Mouse (Mus musculus) cerebral cortex, adult 2 months (tissue): ENCODE results near the gene Mbtd1.

Source experiments
- WGBS: fragments of 180-500 bp; shearing (Covaris S2); methylation state at CpG from one replicate; pipeline ENCODE4 v1.1.7; 2018; 5-methylcytosine and 5-hydroxymethylcytosine counted together

The Mbtd1 gene

DNA sequence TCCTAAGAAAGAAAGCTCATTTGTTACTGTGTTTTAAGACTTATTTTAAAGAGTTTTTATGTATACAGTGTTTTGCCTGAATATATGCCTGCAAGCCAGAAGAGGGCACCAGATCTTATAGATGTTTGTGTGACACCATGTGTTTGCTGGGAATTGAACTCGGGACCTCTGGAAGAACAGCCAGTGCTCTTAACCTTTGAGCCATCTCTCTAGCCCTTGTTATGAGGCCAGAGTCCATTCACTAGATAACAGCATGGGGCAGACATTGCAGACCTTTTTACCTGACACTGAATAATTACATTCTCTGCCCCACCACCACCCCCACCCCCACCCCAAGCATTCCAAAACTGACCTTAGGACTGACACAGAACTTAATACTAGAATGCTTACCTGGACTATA is 64.4 kb downstream of the Mbtd1 start:
- WGBS, result 63% methylated on average over 1 of the region's 1 CpGs

DNA sequence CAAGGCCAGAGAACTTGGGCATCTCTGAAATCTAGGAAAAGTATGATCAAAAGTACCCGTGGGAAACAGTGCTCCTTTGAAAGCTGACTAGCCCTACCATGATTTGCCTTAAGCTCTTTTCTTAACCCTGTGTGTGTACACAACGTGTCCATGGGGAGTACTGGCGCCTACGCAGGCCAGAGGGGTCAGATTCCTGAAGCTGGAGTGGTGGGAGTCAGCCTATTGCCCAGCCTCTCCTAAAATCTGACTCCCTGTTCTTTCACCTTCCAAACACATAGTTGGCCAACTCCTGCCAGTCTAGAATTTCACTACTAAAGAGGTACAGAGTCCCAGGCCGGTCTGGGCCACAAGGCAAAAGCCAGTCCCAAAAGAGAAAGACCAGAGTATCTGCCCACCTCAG is 66.7 kb downstream of the Mbtd1 start:
- WGBS, result 77% methylated on average over 5 of the region's 5 CpGs

- WGBS, result 43% methylated on average over 13 of the region's 13 CpGs
These were observed 69.1 kb downstream of the Mbtd1 start for GRCm38 (mm10) chr11:93954738-93955255.

- WGBS, result under 1% methylated on average over 67 of the region's 67 CpGs
These were observed 69.9 kb downstream of the Mbtd1 start for GRCm38 (mm10) chr11:93955256-93956150.

DNA sequence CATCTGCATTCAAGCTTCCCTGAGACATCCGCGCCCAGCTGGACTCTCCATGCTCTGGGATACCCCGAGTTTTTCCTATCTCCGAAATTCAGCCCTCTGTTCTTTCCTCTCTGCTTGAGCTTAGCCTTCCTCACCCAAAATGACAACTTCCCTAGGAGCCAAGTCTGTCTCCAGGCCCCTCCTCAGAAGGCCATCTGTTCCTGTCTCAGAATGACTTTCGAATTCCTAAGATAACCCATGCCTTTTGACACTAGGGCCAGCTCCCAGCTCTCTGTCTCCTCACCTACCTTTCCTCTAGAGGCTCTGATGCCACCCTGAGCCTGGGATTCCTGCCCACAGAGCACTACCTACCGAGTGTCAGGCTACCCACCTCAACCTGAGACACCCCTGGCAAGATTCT is 70.5 kb downstream of the Mbtd1 start, which contains the start of gene Nme2:
Gene Nme2, minus strand, starts transcription at position 101 of the 400 bp plus-strand sequence.
- 2% methylated on average over 6 of the region's 6 CpGs for WGBS

- 93% methylated on average over 2 of the region's 2 CpGs for WGBS
These were observed 71.4 kb downstream of the Mbtd1 start for GRCm38 (mm10) chr11:93957031-93957555.

DNA sequence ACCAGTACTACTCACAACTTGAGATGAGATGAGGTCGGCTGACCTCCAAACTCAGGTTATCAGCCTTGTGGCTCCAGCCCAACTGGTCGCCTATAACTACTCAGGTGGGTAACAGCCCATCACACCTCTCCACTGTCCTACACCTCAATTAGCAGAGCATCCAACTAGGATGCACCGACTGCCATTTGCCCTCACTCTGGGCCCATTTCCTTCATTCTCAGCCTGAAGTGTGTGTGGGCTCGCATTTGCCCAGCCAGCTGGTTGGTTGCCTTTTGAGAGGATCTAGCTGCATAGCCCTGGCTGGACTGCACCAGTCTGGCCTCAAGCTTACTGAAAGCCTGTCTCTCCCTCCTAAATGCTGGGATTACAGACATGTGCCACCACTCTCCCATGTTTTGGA is 72.1 kb downstream of the Mbtd1 start:
- WGBS, result 89% methylated on average over 4 of the region's 4 CpGs

- WGBS, result 84% methylated on average over 6 of the region's 6 CpGs
These were observed 75.8 kb downstream of the Mbtd1 start for GRCm38 (mm10) chr11:93961482-93961881.

DNA sequence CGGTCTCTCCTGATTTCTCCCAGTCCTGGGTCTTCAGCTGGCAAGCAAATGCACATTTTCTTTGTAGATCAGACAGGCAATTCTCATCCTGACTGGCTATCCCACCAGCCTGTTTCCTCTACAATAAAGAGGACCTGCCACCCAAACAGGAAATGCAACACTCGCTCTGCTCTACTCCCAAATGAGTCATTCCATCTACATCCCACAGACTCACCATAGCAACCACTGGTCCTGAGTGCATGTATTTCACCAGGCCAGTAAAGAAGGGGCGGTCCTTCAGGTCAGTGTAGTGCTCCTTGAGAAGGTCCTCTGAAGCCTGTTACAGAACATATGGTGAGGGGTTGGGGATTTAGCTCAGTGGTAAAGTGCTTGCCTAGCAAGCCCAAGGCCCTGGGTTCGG is 77.4 kb downstream of the Mbtd1 start:
- 65% methylated on average over 4 of the region's 4 CpGs for WGBS

DNA sequence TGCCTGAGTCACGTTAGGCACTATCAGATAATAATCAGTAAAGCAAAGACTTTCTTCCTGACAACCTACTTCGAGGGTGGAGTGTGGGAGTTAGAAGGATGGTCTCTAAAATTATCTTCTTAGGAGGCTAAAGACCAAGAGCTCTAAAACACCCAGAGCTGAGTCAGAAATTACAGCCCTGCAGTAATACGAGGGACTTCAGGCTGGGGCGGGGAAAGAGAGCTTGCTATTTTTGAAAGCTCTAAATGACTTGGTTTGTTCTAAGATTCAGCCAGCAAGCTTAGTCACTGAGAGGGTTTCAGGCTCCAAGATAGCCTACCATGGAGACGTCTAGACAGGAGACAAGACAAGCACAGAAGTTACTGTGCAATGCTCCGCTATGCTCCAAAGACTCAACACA is 79.7 kb downstream of the Mbtd1 start:
- WGBS, result 54% methylated on average over 6 of the region's 6 CpGs

GRCm38 (mm10) chr11:93967381-93967780 is 81.7 kb downstream of the Mbtd1 start:
- WGBS, result 2% methylated on average over 11 of the region's 11 CpGs

- under 1% methylated on average over 40 of the region's 40 CpGs for WGBS
These were observed 82.6 kb downstream of the Mbtd1 start, which contains the start of the genes Gm20390 and Nme1 for GRCm38 (mm10) chr11:93968005-93968847. Gene Gm20390, minus strand, starts transcription at chr11:93968293. Gene Nme1, minus strand, starts transcription at chr11:93968521.

DNA sequence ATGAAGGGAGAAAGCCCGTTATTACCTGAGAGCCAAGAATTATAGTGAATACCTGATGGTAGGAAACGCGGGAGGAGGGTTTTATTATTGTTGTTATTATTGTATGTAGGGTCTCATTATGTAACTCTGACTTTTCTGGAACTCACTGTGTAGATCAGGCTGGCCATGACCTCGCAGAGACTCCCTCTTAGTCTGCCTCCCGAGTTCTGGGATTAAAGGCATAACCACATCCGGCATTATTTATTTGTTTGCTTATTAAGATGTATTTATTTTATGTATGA is 83.1 kb downstream of the Mbtd1 start:
- 42% methylated on average over 6 of the region's 6 CpGs for WGBS

DNA sequence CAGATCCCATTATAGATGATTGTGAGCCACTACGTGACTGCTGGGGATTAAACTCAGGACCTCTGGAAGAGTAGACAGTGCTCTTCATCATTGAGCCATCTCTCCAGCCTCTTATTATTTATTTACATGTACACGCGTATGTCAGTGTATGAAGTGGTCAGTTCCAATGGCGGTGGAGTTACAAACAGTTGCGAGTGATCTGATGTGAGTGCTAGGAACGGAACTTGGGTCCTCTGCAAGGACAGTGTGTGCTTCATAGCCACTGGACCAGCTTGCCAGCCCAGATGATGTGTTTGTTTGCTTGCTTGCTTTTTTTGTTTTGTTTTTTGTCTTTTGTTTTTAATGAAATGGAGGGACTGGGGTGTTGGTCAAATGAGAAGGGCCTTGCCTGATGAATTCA is 83.5 kb downstream of the Mbtd1 start:
- 93% methylated on average over 6 of the region's 6 CpGs for WGBS

GRCm38 (mm10) chr11:93969799-93970198 is 84.1 kb downstream of the Mbtd1 start:
- 38% methylated on average over 1 of the region's 1 CpGs for WGBS

DNA sequence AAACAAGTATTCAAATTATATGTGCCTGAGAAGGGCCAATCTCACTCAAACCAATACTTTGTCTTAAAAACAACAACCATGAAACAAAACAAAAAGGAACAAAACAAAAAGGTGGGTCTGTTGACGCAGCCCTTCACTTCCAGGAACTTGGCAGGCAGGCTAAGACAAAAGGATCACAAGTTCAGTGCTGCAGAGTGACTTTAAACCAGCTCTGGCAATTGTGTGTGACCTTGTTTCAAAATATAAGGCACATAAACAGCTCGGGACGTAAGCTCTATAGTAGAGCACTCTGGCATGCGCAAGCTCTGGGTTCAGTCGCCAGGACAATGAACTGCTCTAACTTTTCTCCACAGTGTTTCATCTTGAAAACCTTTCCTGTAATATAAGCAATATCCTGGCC is 87.3 kb downstream of the Mbtd1 start:
- WGBS, result 77% methylated on average over 5 of the region's 5 CpGs

DNA sequence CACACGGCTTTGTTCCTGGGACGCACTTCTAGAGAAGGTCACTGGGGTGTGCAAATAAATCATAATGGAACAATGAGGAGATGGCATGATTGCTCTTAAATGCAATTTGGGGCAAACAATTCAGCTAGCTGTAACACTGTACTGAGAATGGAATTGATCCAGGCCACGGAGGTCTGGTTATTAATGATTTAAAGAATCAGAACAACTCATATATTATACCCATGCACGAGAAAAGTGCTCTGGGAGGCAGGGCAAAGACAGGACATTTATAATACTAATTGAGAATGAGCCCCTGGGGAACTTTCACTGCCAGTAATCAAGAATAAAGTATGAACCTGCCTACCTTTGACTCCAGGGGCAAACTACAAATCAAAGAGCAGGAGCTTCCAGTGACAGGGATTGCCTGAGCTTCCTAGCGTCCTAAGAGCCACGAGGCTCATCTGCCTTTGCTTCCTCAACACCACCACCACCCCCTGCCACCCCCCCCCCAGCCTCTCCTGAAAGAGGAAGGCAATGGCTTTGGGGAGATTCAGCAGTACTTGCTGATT is 93.9 kb downstream of the Mbtd1 start:
- 63% methylated on average over 6 of the region's 6 CpGs for WGBS

GRCm38 (mm10) chr11:93984619-93985018 is 99.0 kb downstream of the Mbtd1 start:
- WGBS, result 95% methylated on average over 3 of the region's 3 CpGs

GRCm38 (mm10) chr11:93985265-93985664 is 99.6 kb downstream of the Mbtd1 start:
- 83% methylated on average over 5 of the region's 5 CpGs for WGBS

- WGBS, result 88% methylated on average over 4 of the region's 4 CpGs
These were observed 101.4 kb downstream of the Mbtd1 start for GRCm38 (mm10) chr11:93987026-93987425.

DNA sequence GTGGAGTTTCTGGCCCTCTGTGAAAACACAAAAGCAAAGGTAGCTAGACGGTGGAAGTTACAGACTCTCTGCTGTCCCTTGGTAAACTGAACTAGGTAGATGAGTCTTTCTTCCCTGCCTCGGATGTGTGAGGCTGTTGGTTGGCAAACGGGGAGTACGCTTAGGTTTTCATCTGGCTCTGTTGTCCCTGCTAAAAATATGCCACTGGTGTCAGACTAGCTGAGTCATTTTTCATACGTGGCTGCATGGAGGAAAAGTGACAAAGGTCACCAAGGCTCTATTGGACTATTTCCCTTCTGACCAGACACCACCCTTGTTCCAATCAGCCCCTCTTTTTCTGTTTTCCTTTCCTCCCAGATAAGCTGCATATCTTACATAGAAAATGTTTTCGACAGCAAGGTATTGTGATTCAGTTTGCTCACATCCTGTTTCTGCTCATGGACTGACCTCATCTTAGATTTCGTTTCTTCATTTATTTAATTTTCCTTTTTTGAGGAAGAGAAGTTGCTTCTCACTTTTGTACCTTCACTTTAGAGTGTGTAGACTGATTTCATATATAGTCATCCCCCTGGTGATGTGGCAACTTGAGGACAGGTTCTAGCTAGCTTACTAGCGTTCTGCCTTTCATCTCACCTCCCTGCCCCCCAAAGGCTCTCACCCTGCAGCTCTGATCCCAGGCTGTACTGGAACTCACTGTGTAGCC is 102.1 kb downstream of the Mbtd1 start:
- 43% methylated on average over 8 of the region's 8 CpGs for WGBS
